Mouse (Mus musculus) kidney, adult 2 months (tissue): ENCODE data around the gene Ppp2r5c.

Experiments used
- CTCF ChIP-seq: fragments of 200-500 bp; conservative IDR thresholded peaks from 2 replicates; pipeline ENCODE4 v1.5.1; 2011; ENCODE audit warnings: low read depth, mild to moderate bottlenecking, control low read depth, low read length, moderate library complexity, mixed read lengths; ENCODE audit not compliant: insufficient read depth, insufficient read length
- POLR2A ChIP-seq: fragments of 200-500 bp; IDR thresholded peaks from one replicate; pipeline ENCODE4 v1.6.1; 2011; ENCODE audit warnings: low read depth, low read length, control low read depth

DNA sequence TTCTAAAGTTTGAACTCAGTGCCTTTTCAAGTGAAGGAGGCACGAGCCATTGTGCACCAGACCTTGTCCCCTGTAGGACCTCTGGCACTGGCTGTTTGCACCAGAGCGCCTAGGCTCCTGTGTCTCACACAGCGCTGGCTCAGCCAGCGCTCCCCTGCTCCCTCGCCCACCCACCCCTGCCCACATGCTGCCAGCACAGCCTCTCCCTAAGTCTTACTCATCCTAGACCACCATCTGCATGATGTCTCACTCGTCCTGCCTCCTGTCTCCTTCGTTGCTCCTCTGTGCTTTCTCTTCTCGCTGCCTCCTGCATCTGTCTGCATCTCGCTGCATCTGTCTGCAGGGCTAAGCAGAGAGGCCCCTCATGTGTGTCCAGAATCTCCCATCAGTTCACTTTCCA lies 131.4 kb downstream of the Ppp2r5c start:
- TF ChIP-seq CTCF = no peak
- TF ChIP-seq POLR2A = no peak
